Mouse (Mus musculus) spleen, postnatal 4 days (tissue): ENCODE measurements around the gene Gpr22.

Experiments
- DNase-seq, 2 experiments: peaks; one replicate each; pipeline ENCODE4 v3.0.0; 2022; ENCODE audit warnings: low spot score in 2 of 2

The Gpr22 gene

DNA sequence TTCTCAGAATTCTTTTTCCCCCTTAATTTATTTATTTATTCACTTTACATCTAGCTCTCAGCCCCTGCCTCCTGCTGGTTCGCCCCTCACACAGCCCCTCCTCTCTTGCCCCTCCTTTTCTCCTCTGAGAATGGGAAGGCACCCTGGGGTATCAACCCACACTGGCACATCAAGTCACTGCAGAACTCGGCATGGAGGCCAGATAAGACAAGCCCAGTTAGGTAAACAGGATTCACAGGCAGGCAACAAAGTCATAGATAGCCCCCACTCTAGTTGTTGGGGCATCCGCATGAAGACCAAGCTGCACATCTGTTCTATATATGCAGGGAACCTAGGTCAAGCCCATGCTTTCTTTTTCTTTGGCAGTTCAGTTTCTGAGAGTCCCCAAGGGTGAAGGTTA, 46.6 kb downstream of the Gpr22 start:
- DNase-seq: peak in 1 of 2 experiments; percentile 48

GRCm38 (mm10) chr12:31665999-31666398, 47.7 kb downstream of the Gpr22 start:
- peak in 1 of 2 experiments; percentile 22 for DNase-seq
